Mouse (Mus musculus): Measurements from ENCODE around the gene Rab4a.

- TF ChIP-seq GATA1 (IDR thresholded peaks at IDR 0.05; ENCODE audit: borderline replicate concordance, low read length) (no peak), POLR2AphosphoS5 (IDR thresholded peaks at IDR 0.05; ENCODE audit: insufficient replicate concordance, low read depth, low read length) (no peak), CTCF (IDR thresholded peaks at IDR 0.05; ENCODE audit: low read depth, low read length) (no peak), TAL1 (conservative IDR thresholded peaks at IDR 0.05; ENCODE audit: low read depth, low read length) (no peak)
Measured at GRCm38 (mm10) chr8:123873364-123873763, 67.6 kb downstream of the Rab4a start.

Measured in G1E (cell line).